Mouse (Mus musculus): ENCODE measurements around the gene Slc43a3. TPM values are rescaled to one million over a fixed set of nuclear protein-coding genes. Genes with fewer than 3 reads are reported as not detected.

The Slc43a3 gene
- total and polyA plus RNA-seq, 2 experiments from 2014 or later = 4.1 to 4.9 TPM

DNA sequence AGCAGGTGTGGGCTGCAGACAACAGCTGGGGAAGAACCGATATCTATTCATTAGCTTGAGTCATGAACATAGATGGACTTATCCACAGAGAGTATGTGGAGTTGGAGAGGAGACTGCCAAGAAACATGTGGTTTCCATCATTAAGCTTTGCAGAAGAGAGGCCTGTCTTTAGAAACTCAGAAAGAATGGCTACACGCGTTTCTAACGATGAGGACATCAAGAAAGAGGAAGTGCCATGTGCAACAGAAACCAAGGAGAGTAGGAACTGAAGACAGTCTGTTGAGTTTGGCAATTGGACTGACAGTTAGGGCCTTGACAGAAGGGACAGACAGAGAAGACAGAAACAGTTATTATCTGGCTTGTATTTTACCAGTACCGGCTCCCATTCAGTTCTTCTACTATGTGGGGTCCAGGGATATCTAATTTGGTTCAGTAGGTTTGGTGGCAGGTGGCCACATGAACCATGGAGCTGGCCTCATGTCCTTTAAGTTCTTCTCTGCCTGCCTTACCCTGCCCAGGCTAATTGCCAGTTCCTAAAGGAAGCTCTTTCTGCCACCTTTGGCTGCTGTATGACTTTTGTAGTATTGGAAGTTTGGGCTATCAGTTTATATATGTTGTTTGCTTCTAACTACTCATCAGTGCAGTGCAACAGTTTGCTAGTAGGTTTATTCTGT lies 31.1 kb downstream of the Slc43a3 start:
- Histone ChIP-seq H3K4me2 (ENCODE audit: low read depth, low read length) (no peak overlapping the region), H3K9me3 (ENCODE audit: low read length) (no peaks in the 10 kb centered on the region), H3K36me3 (ENCODE audit: insufficient read depth, low read length) (no peaks in the 10 kb centered on the region), H3K4me1 (ENCODE audit: insufficient read depth, low read length) (no peaks in the 10 kb centered on the region), H3K27me3 (ENCODE audit: insufficient read depth, low read length) (no peaks in the 10 kb centered on the region), H3K4me3 (ENCODE audit: low read length) (no peak overlapping the region), H3K9ac (replicated peaks; ENCODE audit: low read length) (no peak overlapping the region), H3K27ac (no peak overlapping the region)
- 87% methylated on average over 5 of the region's 5 CpGs for WGBS
- no peak for TF ChIP-seq CTCF (IDR thresholded peaks at IDR 0.05; ENCODE audit: low read depth)
- DNase-seq (ENCODE audit: low spot score) = no peak
- no peak for ATAC-seq

DNA sequence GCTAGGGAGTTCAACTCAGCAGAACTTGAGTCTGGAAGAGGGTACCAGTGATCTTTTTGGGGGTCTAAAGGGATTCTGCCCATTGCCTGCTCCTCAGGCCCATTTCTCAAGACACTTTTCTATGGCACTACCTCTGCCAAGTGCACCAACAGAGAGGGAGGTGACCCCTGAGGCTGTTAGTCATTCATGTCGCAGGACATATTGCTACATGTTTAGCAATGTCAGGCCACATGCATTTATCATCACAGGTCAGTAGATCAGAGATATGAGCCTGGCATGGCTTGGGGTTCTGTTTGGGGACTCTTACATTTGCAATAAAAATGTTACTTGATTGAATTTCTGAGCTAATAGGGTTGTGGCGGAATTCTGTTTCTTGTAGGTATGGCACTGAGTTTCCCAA lies 39.2 kb downstream of the Slc43a3 start:
- DNase-seq (ENCODE audit: low spot score) = no peak

DNA sequence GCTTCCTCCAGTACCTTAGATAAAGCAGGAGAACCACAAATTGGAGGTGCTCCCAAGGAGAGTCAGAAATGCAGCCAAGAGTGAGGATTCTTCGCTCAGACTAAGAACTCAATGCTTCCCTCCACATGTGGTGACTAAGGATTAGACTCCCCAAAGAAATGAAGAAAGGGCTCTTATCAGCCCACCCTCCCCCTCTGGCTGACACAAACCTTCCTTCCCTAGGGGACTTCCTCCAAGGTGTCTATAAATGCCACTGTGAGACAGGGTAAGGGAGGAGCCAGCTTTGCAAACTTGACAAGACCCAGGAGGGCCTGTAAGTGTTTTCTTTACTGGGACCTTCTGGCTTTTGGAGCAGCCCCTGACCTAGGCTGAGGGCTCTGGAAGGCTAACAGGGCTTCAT lies 43.8 kb downstream of the Slc43a3 start, which contains the start of gene Prg2:
Gene Prg2, plus strand, starts transcription at position 274 of the 400 bp plus-strand sequence.
- no peak within 1 kb of the TSS for H3K27ac ChIP-seq
- no peak within 1 kb of the TSS for H3K9ac ChIP-seq (replicated peaks; ENCODE audit: low read length)
- DNase-seq (ENCODE audit: low spot score) (no peak), ATAC-seq (no peak; the same call in 1 of the 2 replicates)
- no peak within 1 kb of the TSS for H3K4me3 ChIP-seq (ENCODE audit: low read length)
- no peaks in the 10 kb centered on the region for H3K9me3 ChIP-seq (ENCODE audit: low read length)
- H3K36me3 ChIP-seq (ENCODE audit: insufficient read depth, low read length) = no peaks in the 10 kb centered on the region
- TF ChIP-seq CTCF (IDR thresholded peaks at IDR 0.05; ENCODE audit: low read depth) = no peak
- 54% methylated on average over 1 of the region's 1 CpGs for WGBS
- H3K27me3 ChIP-seq (ENCODE audit: insufficient read depth, low read length) = no peaks in the 10 kb centered on the region
- no peaks in the 10 kb centered on the region for H3K4me1 ChIP-seq (ENCODE audit: insufficient read depth, low read length)
- H3K4me2 ChIP-seq (ENCODE audit: low read depth, low read length) = no peak within 1 kb of the TSS

More for the DNA sequence above, 39.2 kb downstream of the Slc43a3 start:
- WGBS = 90% methylated on average over 2 of the region's 2 CpGs
- Histone ChIP-seq H3K4me1 (ENCODE audit: insufficient read depth, low read length) (no peaks in the 10 kb centered on the region), H3K27ac (no peak overlapping the region), H3K27me3 (ENCODE audit: insufficient read depth, low read length) (no peaks in the 10 kb centered on the region), H3K36me3 (ENCODE audit: insufficient read depth, low read length) (no peaks in the 10 kb centered on the region), H3K4me2 (ENCODE audit: low read depth, low read length) (no peak overlapping the region), H3K4me3 (ENCODE audit: low read length) (no peak overlapping the region), H3K9ac (replicated peaks; ENCODE audit: low read length) (no peak overlapping the region), H3K9me3 (ENCODE audit: low read length) (no peaks in the 10 kb centered on the region)
- ATAC-seq = no peak
- no peak for TF ChIP-seq CTCF (IDR thresholded peaks at IDR 0.05; ENCODE audit: low read depth)

GRCm38 (mm10) chr2:84987930-84988329 lies 51.6 kb downstream of the Slc43a3 start, which contains the start of gene Prg3:
Gene Prg3, plus strand, starts transcription at chr2:84988215.
- no peak for DNase-seq (ENCODE audit: low spot score)
- no peak within 1 kb of the TSS for H3K9ac ChIP-seq (replicated peaks; ENCODE audit: low read length)

GRCm38 (mm10) chr2:84996376-84996775 lies 60.0 kb downstream of the Slc43a3 start:
- H3K27me3 ChIP-seq (ENCODE audit: insufficient read depth, low read length) = no peaks in the 10 kb centered on the region
- ATAC-seq = no peak
- H3K27ac ChIP-seq = no peak overlapping the region
- H3K9me3 ChIP-seq (ENCODE audit: low read length) = no peaks in the 10 kb centered on the region
- no peak overlapping the region for H3K4me3 ChIP-seq (ENCODE audit: low read length)
- no peaks in the 10 kb centered on the region for H3K36me3 ChIP-seq (ENCODE audit: insufficient read depth, low read length)
- TF ChIP-seq CTCF (IDR thresholded peaks at IDR 0.05; ENCODE audit: low read depth) = no peak
- no peaks in the 10 kb centered on the region for H3K4me1 ChIP-seq (ENCODE audit: insufficient read depth, low read length)
- no peak for DNase-seq (ENCODE audit: low spot score)
- WGBS = 96% methylated on average over 2 of the region's 2 CpGs
- no peak overlapping the region for H3K4me2 ChIP-seq (ENCODE audit: low read depth, low read length)
- no peak overlapping the region for H3K9ac ChIP-seq (replicated peaks; ENCODE audit: low read length)

More at GRCm38 (mm10) chr2:84987930-84988329, 51.6 kb downstream of the Slc43a3 start, which contains the start of gene Prg3:
- Histone ChIP-seq H3K4me1 (ENCODE audit: insufficient read depth, low read length) (no peaks in the 10 kb centered on the region), H3K27me3 (ENCODE audit: insufficient read depth, low read length) (no peaks in the 10 kb centered on the region), H3K4me3 (ENCODE audit: low read length) (no peak within 1 kb of the TSS), H3K27ac (no peak within 1 kb of the TSS), H3K36me3 (ENCODE audit: insufficient read depth, low read length) (no peaks in the 10 kb centered on the region), H3K4me2 (ENCODE audit: low read depth, low read length) (no peak within 1 kb of the TSS), H3K9me3 (ENCODE audit: low read length) (no peaks in the 10 kb centered on the region)
- no peak for TF ChIP-seq CTCF (IDR thresholded peaks at IDR 0.05; ENCODE audit: low read depth)
- no peak for ATAC-seq
- WGBS = 81% methylated on average over 1 of the region's 1 CpGs

DNA sequence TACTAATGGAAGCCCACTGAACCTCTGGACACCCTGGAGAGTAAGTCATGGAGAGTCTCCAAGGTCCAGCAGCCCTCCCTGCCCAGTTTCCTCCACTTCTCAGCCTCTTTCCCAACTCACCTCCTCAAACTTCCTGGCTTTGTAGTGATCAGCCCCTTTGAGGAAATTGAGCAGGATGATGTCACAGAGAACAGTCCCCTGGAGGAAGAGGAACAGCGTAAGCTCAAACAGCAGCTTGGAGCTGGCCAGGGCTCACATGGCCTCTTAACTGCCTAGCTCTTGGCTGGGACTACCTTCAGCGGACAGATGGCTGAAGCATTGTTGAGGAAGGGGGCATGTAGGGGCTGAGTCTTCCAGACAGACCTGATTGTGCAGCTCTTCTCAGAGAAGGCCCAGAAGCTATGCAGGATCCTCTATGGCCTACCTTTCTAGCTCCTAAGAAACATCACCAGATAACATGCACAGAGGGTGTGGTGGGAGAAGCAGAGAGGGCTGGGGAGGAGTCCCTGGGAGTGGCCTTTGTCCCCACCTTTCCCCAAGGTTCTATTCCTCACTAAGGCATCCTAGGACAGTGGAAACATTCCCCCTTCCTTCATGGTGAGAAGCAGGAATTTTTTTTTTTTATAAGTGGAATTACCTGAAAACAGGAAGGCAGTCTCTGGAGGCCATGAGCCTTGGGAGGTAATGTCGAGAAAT lies 63.3 kb downstream of the Slc43a3 start:
- Histone ChIP-seq H3K9me3 (ENCODE audit: low read length) (no peaks in the 10 kb centered on the region), H3K27me3 (ENCODE audit: insufficient read depth, low read length) (no peaks in the 10 kb centered on the region), H3K9ac (replicated peaks; ENCODE audit: low read length) (no peak overlapping the region), H3K4me2 (ENCODE audit: low read depth, low read length) (no peak overlapping the region), H3K4me3 (ENCODE audit: low read length) (no peak overlapping the region), H3K27ac (no peak overlapping the region), H3K4me1 (ENCODE audit: insufficient read depth, low read length) (no peaks in the 10 kb centered on the region), H3K36me3 (ENCODE audit: insufficient read depth, low read length) (no peaks in the 10 kb centered on the region)
- ATAC-seq (no peak), DNase-seq (ENCODE audit: low spot score) (no peak)
- 82% methylated on average over 3 of the region's 3 CpGs for WGBS
- no peak for TF ChIP-seq CTCF (IDR thresholded peaks at IDR 0.05; ENCODE audit: low read depth)

GRCm38 (mm10) chr2:85001497-85001896 lies 65.1 kb downstream of the Slc43a3 start:
- 57% methylated on average over 13 of the region's 13 CpGs for WGBS
- Histone ChIP-seq H3K27ac (no peak overlapping the region), H3K4me1 (ENCODE audit: insufficient read depth, low read length) (no peaks in the 10 kb centered on the region), H3K9me3 (ENCODE audit: low read length) (no peaks in the 10 kb centered on the region), H3K4me2 (ENCODE audit: low read depth, low read length) (no peak overlapping the region), H3K36me3 (ENCODE audit: insufficient read depth, low read length) (no peaks in the 10 kb centered on the region), H3K9ac (replicated peaks; ENCODE audit: low read length) (no peak overlapping the region), H3K27me3 (ENCODE audit: insufficient read depth, low read length) (no peaks in the 10 kb centered on the region), H3K4me3 (ENCODE audit: low read length) (no peak overlapping the region)
- ATAC-seq (0 out of 2 replicates have a peak, but pooled peaks have one; percentile 14), DNase-seq (ENCODE audit: low spot score) (no peak)
- TF ChIP-seq CTCF (IDR thresholded peaks at IDR 0.05; ENCODE audit: low read depth) = no peak

Measured in hindbrain, postnatal 0 days (tissue).